Mouse (Mus musculus) lung, adult 18-20 months (tissue): Measurements from ENCODE around the gene Gprin1.

Experiments
- DNase-seq, 2 experiments: peaks; one replicate each; pipeline ENCODE4 v3.0.0; 2022; ENCODE audit warnings: mixed read lengths in 2 of 2

Gprin1 gene

DNA sequence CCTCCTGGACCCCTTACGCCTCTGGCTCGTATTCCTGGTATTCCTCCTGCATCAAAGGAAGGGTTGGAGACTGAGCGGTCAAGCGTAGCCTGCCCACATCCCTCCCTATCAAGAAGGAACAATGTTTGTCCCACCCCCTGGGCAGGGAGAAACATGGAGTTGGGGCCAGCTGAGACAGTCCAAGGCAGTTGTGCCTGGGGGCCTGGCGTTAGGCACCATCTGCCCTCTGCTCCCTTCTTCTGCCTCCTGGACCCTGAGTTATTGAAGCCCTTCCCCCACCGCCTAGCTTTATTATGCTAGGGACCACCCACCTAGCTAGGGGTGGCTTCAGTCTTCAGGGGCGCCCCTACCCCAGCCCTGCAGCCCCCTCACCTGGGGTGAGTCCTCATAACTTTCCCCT is 9.8 kb upstream of the Gprin1 start:
- DNase-seq, result no peak

DNA sequence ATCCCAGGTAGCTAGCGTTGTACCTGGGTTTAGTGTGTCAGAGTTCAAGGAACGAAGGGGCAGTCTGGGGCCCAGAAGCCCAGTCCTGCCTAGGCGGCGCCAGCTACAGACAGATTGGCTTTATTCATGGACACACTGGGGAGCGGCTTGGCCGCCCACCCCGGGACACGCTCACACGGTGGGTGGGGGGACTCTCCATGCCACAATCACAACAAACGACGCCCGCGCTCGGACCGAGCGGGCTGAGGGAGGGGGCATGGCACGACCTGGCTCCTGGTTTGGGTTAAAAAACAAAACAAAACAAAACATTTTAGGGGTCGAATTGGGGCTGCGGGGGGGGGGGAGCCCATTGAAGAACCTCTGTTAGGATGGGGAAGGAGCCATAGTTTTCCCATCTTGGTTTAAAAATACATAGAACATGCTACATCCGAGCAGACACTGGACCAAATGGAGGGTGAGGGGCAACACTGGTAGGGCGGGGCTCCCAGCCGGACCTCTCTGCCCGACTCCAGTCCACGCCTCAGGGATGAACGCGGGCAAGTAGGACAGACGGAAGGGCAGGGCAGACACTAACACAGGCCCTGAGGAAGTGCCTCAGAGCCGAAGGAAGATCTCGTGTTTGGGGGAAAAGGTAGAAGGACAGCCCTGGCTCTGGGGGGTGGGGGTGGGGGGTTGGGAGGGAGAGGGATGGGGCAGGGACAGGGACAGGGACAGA is 9.2 kb upstream of the Gprin1 start:
- no peak for DNase-seq

DNA sequence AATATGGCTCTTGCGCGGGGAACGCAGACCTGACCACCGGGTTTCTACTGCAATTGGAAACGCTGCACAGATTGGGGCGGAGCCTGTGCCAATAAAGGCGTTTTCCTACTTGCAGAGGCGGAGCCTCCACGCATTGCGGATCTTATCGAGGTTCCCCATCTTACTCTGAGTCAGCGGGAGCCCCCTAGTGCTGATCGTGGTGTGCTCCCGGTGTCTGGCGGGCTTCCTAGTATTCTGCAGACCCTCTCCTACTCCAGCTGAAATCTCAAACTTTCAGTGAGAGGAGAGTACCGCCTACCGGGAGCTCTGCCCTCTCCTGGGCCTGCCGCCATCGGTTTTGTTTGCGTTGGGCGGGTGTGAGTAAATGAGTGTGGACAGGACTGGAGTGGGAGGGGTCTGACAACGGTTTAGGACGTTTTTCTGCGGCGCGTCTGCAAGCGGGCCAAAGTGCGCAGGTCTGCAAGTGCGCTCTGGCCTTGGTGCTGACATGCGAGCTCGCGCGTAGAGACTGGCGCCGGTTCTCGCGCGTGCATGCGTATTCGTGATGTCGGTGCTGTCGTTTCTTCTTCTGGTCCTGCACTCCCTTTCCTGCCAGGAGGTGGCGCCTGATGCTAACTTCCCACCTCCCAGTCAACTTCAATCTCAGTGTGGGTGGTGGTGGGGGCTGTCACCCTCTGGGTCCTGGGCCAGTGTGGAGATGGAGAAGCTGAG is 8.5 kb upstream of the Gprin1 start:
- DNase-seq, result peak; percentile 42 to 45

DNA sequence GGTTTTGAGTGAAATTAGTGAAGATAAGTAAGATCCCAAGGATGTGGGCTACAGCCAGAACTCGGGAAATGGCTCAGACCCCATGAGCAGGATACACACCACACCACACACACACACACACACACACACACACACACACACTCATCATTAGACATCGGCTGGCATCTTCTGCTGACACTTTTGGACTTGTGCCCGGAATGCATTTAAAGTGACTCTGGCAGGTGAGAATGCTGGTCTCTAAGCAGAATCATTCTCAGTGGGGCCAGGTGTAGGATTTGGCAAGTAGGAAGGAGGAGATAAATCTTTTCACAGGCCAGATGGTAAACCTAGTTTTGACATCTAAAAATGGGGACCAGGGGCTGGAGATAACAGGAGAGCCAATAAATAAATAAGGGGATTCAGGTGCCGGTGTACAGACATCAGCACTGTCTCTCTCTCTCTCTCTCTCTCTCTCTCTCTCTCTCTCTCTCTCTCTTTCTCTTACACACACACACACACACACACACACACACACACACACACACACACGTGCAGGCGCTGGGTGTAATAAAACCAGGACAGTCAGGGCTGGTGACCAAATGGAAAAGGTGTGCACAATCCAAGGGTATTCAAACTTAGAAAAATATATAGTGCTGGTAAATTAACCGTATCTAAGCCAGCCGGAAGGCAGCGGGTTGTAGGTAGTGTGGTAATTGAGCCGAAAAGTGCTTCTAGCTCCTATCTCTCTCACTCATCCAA is 7.6 kb upstream of the Gprin1 start:
- no peak for DNase-seq

DNA sequence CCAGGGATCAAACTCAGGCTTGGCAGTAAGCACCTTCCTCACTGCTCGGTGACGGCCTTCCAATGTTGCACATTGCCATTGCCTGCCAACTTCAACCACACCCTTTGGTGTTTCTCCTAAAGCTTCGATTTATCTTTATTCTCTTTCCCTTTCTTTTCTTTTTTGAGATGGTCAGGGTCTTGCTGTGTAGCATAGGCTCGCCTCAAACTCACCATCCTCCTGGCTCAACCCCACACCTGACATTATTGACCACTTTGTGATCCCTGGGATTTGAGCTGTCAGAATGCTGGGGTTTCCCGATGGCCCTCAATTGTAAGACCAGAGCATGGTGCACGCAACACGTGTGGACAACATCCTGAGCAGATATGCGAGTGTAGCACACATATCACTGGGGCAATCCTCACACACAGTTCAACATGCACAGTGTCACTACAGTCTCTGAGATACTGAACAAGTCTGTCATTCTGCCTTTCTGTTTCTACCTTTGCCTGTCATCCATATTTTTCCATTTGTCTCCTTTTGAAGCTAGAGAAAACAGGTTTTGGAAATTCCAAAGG is 6.6 kb upstream of the Gprin1 start:
- DNase-seq, result no peak

DNA sequence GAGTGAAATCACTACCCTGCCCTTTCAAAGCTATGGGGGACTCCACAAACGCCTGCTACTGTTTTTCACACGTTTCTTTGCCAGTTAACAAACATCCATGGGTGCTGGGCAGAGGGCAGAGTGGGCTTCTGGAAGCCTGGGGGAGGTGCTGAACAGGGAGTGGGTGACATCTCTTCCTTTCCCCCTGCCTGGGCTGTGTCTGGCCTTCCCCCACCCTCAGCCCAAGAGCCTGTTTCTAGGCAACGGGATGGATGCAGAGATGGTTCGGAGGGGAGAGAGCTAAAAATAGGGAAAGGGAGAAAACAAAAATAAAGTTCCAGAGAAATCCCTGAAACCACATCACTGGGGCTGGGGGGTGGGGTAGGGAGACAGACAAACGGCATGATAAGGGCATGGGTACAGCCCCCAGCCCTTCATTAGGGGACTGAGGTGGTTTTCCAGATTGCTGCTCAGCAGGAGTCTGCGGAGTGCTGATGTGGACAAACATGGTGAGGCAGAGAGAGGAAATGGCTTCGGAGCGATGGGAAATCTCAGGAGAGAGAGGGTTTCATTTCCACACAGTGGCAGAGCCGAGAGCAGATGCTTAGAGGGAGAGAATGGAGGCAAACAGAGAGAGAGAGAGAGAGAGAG is 5.6 kb upstream of the Gprin1 start:
- no peak for DNase-seq

DNA sequence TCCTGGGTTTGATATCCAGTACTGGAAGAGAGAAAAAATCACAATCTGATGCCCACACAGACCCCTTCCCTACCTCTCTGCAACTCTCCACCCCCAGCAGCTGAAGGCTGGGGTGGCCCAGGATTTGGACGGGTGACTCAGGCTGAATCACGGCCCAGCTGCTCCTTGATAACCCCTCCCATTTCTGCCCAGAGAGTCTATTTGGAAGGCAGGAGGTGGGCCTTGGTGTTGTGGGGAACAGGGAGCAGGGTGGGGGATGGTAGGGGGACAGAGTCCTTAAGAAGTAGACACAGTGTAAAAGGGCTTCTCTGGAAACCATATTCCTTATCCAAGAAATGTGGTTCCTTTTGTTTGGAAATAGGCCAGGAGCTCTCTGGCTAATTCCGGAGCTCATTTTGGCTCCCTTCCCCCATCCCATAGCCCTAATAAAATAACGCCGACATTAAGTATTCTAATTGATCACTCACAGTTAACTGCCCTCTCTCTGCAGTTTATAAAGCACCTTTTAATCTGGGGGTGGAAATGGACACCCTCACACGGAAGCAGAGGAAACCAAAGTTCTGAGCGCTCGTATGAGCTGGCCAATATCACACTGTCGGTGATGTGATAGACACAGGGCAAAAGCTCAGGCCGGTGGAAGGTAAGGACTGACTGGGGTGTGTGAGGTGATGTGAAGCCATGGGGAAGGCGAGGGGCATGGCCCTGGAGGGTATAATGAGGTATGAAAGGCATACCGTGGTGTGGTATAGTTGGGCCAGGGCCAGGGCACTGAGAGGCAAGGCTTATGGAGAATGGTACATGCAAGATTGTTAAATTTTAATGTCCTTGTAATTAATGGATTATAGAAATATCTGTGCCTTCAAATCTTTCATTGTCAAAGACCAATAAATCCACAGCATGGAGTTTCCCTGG is 4.8 kb upstream of the Gprin1 start:
- no peak for DNase-seq

DNA sequence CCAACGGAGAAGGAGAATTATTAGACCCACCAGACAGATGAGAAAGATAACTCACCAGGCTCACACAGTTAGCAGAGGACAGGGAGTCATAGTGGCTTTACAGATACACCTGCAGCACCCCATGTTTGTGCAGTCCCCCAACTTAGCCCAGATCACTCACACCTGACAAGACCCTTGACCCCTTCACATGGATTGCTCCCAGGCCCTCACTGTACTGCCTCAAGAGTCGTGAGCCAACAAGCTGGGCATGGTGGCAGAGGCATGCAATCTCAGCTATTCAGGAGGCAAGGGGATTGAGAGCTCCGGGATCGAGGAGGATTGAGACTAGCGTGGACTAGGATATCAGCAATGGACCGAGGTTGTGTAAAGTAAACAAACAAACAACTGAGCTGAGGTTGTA is 4.1 kb upstream of the Gprin1 start:
- DNase-seq, result no peak

DNA sequence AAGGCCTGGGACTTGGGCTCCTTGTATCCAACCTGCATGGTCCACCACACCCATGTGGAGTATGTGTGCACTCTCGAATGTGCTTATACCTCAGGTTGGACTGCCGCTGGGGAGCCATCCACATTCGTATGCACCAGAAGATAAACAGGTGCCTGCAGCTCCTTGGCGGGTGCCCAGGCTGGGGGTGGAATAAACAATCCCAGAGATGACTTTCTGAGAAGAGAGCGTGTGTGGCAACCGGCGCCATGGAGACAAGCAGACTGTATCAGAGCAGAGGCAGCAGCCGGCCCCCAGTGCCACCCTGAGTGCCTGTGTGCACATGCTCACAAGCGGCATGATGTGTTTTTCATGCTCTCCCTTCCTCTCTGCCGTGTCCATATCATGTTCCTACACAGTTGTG is 3.0 kb upstream of the Gprin1 start:
- DNase-seq, result no peak

DNA sequence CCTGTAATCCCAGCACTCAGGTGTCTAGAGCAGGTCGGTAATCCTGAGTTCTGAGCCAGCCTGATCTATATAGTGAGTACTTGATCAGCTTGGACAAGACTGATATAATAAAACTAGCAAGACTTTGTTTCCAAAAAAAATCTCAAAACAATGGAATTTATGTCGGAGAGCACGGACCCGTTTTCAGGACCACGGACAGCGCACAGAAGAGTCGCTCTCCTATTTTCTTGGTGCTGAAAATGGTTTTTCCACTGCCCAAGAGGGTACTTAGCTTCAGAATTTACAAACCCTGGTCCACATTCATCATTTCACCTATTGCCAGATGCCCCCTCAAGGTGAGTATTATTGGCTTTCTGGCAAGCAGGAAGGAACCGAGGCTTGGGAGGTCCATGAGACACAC is 1.0 kb upstream of the Gprin1 start:
- DNase-seq, result no peak

DNA sequence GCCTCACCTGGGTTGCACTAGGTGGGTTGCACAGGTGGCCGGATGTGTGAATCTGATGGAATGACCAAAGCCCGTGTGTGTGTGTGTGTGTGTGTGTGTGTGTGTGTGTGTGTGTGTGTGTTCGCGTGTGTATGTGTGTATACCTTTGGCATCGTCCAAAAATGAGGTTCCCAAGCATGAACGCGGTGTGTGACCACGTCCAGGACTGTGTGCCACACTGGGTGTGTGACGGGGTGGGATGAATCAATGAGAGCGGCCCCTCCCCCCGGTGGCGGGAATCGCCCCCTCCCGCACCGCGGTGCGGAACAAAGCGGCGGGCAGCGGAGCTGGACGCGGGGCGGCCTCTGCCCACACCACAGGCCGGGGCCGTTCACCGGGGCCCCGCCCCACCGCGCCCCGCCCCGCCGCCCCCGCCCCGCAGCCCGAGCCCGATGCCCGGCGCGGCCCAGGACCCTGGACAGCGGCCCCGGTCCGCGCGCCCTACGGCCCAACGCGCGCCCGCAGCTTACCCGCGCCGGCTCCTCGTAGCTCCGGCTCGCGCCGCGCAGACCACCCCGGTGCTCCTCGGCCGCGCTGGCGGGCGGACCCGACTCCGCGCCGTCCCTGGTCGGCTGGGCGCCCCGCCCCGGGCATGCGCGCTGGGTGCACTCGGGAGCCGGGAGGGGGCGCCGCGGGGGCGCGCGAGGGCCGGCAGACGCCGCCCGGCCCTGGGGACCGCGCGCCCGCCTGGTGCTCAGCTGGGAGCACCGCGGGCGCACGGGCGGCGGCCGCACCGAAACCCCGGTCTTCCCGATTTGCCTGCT is 412 bp downstream of the Gprin1 start:
- DNase-seq, result no peak

DNA sequence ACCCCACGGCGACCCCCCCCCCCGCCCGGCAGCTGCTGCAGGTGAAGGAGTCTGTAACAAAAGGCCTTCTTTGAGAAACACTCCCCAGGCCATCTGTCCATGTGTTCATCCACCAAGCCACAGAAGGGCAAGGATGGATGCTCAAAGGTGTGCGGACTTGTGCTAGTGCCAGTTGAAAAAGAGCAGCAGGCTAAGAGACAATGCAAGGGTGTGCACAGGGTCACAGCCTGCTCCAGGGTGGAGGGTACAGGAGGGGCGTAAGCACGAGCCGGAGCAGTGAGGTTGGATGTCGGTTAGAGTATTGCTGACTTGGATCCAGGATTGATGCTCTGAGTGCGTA is 983 bp downstream of the Gprin1 start:
- no peak for DNase-seq

DNA sequence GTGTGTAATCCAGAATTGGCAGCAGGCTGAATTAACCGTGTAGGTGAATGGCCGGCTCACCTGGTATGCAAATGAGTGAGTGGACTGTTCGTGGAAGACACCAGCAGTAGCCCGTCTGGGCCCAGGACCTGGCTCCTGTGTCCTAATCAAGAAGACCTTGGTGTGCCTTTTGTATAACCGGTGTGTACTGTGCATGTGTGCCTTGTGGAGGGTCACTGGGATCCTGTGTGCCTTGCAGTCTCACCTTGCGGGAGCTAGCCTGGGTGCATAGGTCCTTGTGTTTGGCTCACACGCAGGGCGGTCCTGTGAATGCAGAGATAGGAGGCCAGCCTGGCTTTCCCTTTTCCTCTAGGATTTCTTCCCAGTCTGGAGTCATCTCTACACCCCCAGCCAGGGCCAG is 1.5 kb downstream of the Gprin1 start:
- DNase-seq, result no peak

DNA sequence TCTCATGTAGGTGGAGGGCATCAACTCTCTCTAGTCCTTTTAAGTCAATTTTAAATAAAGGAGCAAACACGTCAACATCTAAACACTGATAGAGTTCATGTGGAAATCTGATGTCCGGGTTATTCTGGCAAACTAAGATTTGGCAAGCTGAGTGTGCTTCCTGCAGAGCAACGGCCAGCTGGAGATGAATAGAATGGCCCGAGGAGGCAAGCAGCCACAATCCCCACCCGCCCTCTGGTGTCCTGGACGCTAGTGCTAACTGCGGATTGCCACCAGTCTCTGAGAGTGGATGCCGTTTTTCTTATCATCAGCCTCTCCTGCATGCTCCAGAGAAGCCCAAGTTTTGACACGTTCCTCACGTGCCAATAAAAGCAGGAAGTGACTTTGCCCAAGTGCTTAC is 2.8 kb downstream of the Gprin1 start:
- DNase-seq, result no peak

DNA sequence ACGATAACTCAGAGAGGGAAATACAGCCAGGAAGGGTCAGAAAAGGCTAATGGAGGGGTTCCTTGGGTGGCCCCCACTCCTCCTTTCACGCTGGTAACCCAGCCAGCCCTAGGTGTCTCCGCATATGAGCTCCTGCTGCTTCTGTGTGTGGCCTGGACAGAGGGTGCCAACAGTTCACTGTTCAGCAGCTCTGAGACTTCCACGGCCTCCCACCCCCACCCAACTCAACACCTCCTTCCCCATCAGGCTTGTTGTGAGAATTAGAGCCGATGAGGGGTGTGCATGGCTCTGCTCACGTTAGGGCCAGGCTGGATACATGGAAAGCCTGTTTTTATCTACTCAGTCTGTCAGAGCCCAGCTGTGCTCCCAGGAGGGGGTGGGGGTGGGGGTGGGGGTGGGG is 3.6 kb downstream of the Gprin1 start:
- no peak for DNase-seq

DNA sequence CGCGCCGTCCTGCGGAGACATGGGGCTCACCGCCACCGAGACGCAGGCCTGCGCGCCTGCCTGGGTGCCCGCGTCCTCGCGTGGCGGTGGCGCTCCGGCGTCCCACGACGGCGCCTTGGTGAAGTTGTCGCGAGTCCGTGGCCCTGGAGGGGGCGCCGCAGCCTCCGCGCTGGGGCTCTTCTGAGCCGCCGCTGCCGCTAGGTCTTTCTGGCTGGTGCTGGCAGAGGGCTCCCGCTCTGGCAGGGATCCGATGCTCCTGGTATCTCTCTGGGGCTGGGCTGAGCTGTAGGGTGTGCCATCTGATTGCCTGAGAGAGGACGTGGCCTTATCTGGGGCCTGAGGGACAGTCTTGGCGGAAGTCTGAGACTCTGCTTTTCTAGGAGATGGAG is 11.5 kb downstream of the Gprin1 start:
- DNase-seq, result no peak

DNA sequence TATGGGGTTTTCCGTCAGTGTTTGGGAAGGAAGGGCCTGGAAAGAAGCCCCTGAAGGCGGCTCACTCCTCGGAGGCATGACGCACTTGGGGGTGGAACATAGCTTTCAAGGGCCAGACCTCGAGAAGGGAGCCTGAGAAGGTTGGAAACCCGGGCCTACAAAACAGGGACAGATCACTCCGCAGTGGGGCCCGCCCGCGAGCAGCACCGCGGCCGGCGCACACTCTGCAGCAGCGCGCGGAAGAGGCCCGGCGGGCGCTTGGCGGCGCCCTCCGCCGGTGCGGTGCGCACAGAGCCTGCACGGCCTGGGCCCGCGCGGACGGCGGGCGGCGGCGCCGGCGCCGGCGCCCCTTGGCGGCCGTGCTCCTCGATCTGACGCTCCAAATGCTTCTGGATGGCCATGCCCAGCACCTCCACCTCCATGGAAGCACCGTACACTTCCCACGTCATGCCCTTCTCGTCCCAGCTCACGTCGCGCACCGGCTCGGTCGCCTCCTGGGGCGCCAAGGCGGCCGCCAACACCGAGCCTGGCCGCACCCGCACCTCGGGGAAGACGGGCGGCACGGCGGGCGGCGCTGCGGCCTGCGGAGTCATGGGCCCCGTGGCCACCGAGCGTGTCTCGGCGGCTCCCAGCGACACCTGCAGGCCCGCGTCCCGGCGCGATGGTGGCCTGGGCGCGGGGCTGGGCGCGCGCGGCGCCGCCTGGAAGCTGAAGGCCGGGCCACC is 12.0 kb downstream of the Gprin1 start:
- DNase-seq, result no peak

DNA sequence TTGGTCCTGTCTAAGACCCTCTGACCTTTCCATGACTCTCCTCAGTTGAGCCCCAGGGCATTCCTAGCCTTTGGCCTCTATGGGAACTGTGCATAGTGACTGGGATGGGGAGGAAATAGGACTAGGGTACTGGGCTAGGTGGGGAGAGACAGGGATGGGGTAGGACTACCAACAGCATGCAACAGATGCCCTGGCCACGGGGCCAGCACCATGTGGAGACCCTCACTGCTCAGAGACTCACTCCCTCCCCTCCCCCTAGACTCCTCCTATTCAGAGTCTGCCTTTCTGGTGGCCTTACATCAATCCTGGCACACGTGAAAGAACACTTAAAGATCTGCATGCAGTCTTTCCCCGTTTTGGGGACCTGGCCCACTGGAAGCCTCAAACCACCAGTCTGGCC is 12.7 kb downstream of the Gprin1 start:
- DNase-seq, result no peak

DNA sequence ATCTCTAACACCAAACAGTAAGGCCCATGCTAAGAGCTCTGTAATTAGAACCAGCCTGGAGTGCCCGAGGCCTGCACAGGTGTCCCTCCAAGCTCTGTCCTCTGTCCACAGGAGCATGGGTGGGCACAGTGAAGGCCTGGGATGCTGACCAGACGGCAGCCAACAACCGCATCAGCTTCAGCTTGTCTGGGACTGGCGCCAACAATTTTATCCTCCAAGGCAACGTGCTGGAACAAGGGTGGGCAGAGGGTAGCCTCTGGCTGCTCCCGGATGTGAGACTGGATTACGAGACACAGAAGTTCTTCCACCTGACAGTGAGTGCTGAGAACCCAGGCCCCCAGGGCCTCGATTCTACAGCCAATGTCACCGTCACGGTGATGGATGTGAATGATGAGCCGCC is 23.5 kb downstream of the Gprin1 start:
- no peak for DNase-seq

DNA sequence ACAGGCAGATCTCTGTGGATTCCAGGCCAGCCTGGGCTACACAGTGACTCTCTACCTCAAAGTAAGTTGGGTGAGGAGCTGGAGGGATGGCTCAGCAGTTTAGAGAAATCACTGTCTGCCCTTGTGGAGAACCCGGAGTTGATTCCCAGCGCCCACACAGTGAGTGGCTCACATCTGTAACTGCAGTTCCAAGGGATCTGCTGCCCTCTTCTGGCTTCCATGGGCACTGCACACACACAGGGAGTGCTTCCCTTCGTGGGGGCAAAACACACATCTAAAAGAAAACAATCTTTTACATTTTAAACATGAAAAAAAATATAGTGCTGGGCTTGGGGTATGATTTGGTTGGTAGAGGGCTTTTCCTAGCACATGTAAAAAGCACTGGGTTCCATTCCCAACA is 26.5 kb downstream of the Gprin1 start:
- no peak for DNase-seq

DNA sequence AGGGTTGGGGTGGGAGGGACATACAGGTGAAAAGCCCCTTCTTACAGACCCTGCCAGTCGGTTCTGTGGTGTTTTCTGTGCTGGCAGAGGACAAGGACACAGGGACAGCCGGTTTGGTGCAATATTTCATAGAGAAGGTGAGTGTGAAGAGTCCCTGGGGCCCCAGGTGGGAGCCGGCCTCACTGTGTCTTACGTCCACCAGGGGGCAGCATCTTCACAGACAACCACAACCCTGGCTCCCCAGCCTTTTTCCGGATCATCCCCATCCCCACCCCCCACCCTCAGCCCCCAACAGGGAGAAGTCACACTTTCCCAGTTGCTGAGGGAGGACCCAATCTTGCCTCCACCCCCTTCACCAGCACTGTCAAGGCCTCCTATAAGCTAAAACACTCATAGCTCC is 32.8 kb downstream of the Gprin1 start:
- no peak for DNase-seq
